Mouse (Mus musculus): ENCODE measurements at regions not wholly inside any gene's neighbourhood (a gene's known extent, or its start where the extent isn't known, plus 50 kb on each side); places are given as distances from the start of the nearest gene placed in this dataset.
"Not testable (repeated sequence)": the region's sequence is repeated elsewhere in the genome, so short reads cannot be mapped to it uniquely, and the experiment has no call there.

DNA sequence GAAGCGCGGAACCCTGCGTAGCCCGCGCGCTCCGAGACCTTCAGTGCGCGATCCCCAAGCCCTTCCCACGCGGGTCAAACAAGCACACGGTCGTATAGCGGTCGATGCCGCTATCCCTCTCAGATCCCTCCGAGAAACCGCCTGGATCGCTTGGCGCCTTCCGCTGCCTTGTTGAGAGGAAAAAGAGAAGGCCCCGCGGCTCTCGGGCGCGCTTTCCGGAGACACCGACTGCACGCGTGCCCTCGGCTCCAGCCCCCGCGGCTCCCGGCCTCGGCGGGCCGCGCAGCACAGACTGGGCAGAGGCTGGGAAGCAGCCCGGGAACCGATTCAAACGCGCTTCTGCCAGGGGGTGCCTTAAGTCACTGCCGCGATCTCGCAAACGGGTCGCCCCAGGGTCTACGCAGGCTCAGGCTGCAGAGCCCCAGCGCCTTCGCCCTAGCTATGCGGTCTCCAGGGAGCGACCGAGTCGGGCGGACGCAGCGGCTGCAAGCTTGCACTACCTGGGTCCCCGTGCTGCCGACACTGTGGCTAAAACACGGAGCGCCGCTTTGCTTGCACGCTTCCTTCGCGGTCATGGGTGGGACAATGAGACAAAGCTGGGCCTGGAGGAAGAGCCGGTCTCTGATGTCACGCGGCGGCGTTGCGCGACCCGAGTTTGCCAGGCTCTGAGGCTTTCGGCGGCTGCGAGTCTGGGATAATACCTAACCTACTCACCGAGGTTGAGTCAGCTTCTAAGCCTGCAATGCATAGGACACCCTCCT, 87.3 kb downstream of the Crisp4 start:
- DNase-seq (ENCODE audit: low read depth, low spot score): no peak

DNA sequence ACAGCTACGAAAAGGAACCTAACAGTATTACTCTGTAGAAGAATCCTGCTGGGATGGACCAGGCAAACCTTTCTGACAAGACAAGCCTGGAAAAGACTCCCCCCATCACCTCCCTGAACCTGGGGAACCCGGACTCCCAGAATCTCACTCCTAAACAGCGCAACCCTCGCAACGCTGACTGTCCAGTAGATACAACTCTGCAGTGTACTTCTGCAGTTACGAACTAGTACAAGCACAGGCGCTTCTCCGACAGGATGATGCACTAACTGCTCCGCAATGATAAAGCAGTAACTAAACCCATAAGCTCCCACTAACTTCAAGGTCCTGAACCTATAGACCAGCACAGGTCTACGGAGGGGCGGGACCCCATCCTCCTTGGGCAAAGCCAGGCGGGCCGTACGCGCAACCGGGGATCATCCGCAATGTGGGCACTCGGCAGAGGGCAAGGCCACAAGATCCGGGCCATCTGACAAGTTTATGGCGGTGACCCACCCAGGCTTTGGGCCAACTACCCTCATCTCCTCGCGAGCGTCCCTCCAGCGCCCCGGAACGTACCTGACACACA, 88.0 kb downstream of the Crisp4 start:
- no peak for DNase-seq (ENCODE audit: low read depth, low spot score)

DNA sequence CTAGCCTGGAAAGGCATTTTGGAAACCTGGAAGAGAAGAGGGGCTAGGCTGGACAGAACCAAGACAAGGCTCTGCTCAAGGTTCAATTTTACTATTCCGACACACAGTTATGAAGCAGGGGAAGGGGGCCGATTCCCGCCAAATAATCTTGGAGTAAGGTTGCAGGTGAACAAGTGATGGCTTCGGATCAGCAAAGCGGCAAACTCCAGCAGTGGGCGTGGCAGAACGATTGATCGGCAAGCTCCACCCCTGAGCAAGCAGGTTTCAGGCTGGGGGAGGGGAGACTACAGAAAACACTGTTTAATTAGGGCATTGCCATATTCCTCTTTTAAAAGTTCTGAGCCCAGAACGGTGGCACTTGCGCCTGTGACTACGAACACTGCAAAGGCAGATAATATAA, 88.7 kb downstream of the Crisp4 start:
- not testable (repeated sequence) for DNase-seq (ENCODE audit: low read depth, low spot score)

DNA sequence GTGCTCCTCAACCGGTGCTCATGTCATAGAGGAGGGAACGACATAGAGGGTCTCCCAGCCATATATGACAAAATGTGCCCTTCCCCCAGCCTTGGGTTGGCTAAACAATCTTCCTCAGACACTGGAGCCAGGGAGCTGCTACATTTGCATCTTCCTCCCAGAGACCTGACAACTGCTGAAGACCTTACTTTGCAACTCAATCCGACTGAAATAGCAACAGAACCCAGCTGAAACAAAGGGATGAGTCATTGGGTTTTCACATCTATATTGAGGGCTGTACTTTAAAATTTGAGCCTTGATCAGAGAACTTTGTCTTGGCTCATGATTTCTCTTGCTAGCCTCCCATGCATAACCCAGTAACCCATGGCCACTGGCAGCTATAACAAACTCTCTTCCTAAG, 115.5 kb downstream of the Crisp4 start:
- DNase-seq (ENCODE audit: low read depth, low spot score): no peak

DNA sequence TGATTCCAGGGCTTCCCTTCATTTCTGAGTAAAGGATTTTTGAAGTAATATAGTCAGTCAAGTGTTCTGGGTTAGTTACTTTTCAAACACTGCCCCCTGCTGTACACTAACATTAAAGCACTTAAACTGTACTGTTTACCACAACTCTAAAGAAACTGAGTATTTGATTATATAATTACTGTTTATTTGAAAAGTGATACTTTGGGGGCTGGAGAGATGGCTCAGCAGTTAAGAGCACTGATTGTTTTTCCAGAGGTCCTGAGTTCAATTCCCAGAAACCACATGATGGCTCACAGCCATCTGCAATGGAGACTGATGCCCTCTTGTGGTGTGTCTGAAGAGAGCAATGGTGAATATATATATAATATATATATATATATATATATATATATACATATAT, 132.8 kb downstream of the Crisp4 start:
- peak; percentile 3 for DNase-seq (ENCODE audit: low read depth, low spot score)

DNA sequence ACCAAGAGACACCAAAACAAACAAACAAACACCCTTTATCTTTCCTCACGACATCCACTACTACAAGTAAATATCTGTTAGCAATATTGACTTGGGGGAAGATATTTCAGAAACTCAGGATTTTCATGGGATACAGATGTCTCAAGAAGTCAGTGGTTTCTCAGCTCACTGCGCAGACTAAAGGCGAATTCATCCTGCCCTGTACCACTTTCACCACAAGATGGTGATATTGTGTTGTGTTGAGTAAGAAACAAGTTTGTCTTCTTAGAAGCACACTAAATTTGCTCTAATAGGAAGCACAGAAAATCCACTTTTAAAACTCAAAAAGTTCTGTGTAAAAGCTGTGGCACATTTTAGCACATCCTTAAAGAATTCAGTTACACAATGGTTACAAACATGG, 165.1 kb downstream of the Crisp4 start:
- DNase-seq (ENCODE audit: low read depth, low spot score): peak; percentile 32

DNA sequence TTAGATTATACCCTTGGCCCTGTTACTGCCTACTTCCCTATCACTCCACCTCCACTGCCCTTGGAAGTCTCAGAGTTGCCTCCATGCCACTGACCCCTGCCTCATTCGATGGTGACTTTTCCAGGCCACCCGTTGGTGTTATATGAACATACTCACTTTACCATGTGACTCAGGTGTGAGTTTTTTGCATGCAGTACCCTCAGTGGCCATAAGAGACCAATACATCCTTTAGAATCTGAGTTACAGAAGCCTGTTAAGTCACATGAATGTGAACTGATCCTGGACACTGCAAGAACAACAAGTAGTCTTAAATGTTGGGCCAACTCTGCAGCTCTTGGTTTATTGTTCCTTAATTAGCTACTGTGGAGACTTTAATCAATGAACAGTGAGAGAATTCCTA, 167.6 kb downstream of the Crisp4 start:
- DNase-seq (ENCODE audit: low read depth, low spot score): no peak

DNA sequence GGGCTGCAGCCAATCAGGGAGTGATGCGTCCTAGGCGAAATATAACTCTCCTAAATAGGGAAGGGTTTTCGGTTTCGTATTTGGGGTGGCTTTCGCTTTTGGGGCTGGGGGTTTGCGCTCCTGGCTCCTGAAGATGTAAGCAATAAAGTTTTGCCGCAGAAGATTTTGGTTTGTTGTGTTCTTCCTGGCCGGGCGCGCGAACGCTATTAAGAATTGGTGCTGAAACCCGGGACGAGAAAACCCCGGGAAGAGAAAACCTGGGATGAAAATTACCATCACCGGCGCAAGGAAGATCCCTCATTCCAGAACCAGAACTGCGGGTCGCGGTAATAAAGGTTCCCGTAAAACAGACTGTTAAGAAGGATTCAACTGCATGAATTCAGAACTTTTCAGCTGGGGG, 188.8 kb downstream of the Crisp4 start:
- DNase-seq (ENCODE audit: low read depth, low spot score): not testable (repeated sequence)

DNA sequence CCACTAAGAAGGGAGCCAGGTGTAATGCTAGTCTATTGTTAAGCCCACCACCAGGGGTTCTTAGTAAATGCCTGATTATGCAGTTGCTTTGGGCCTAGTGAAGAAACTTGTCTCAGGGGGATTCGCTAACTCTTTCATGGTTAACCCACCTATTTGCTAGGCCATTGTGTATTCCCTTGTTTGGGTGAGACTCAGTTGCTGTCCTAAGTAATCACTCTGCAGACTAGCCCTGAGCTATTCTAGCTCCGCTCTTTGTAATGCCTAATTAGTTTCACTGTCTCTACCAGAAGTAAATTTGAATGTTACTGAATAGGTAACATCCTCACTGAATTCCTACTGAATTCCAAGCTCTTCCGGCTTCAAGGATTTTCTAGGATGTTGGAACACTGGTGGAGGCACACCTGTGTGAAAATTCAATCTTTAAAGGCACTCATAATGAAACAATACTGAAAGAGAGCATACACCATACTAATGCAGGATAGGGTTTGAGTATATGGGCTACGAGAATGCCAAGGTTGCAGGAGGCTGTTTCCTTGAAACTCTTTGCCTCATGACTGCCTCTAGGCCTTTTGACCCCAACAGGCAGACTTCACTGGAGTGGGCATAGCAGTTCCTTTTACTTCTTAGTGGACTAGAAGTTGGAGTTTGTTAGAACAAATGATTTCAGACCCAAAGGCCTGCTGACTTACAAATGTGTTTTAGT, 213.4 kb downstream of the Crisp4 start:
- DNase-seq (ENCODE audit: low read depth, low spot score): not testable (repeated sequence)
